Mouse (Mus musculus) kidney, embryonic 15.5 days (tissue): ENCODE measurements around the gene Samd9l. TPM values are rescaled to one million over a fixed set of nuclear protein-coding genes. Genes with fewer than 3 reads are reported as not detected.

Source experiments
- polyA plus RNA-seq: library from polyadenylated mRNA; unstranded; fragments of >200 nt; fragmentation: Nextera tagmentation; extraction: Ambion mirVana; gene quantifications from 2 replicates; pipeline ENCODE4 v1.2.1, GENCODE M21; 2015

The Samd9l gene
- polyA plus RNA-seq, 1 experiment from 2014 or later = 8.5 TPM

Other genes starting within 250 kb of the Samd9l start
- gene Hepacam2, start 98.7 kb upstream of the Samd9l start, polyA plus RNA-seq = 1.7 and 2.5 TPM in 2 replicates
- 30.0 and 31.8 TPM in 2 replicates for gene Vps50, start 98.8 kb upstream of the Samd9l start, polyA plus RNA-seq